Mouse (Mus musculus): ENCODE results near the gene Ackr1. TPM values are rescaled to one million over a fixed set of nuclear protein-coding genes. Genes with fewer than 3 reads are reported as not detected.
A peak's percentile ranks its signal among the peaks of the same experiment; 100 is the strongest.

Gene Ackr1
- polyA plus RNA-seq, 1 experiment from 2014 or later = 21.8 TPM

DNA sequence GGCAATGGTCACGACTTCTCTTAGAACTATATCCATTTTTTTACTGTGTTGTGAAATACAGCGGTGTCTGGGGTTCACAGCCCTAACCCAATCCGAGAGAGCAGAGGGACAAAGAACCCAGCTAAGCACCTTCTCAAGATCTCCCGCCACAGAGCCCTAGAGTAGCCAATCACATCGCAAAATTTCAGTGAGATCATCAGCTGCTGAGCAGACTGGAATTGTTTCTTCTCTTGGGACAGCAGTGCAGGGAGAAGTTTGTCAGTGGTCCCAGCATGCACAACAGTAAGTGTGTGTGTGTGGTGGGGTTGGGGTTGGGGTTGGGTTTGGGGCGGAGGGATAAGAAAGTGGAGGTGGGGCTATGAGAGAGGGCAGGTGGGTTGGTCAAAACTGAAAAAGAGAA, 16.4 kb upstream of the Ackr1 start:
- TF ChIP-seq CTCF (IDR thresholded peaks at IDR 0.05; ENCODE audit: low read depth) = no peak
- TF ChIP-seq EP300 (IDR thresholded peaks at IDR 0.05; ENCODE audit: low read depth) = no peak
- Histone ChIP-seq H3K9ac (replicated peaks) (0 out of 2 replicates have a peak overlapping the region, but pooled peaks have one; percentile 22), H3K4me1 (ENCODE audit: insufficient read depth) (peaks cover 10% of the 10 kb centered on the region), H3K27me3 (ENCODE audit: insufficient read depth, low read length) (no peaks in the 10 kb centered on the region), H3K27ac (ENCODE audit: low read depth) (no peak overlapping the region), H3K9me3 (ENCODE audit: low read length) (no peaks in the 10 kb centered on the region), H3K4me3 (ENCODE audit: low read depth, low read length) (peak overlapping the region; percentile 43), H3K4me2 (ENCODE audit: low read depth, low read length) (peak overlapping the region; percentile 70), H3K36me3 (replicated peaks; ENCODE audit: insufficient read depth, low read length) (no peaks in the 10 kb centered on the region)
- DNase-seq (peak; percentile 44), ATAC-seq (peak; percentile 81)
- WGBS (ENCODE audit: insufficient replicate concordance) = 7% methylated on average over 6 of the region's 6 CpGs

DNA sequence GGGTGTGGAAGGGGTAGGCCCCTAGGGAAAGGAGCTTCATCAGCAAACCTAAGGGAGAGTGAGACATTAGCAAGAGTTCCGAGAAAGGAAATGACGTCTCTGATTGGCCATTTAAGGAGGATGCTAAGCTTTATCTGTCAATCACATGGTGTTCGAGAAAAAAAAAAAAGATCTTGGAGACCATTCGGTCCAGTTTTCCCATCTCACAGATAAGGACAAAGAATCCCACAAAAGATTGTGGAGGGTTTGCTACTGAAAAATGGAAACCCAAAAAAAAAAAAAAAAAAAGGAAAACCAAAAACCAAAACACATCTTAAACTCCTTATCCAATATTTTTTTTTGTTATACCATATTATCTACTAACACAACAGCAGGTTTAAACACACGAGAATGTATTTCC, 15.6 kb upstream of the Ackr1 start:
- Histone ChIP-seq H3K27ac (ENCODE audit: low read depth) (no peak overlapping the region), H3K36me3 (replicated peaks; ENCODE audit: insufficient read depth, low read length) (no peaks in the 10 kb centered on the region), H3K27me3 (ENCODE audit: insufficient read depth, low read length) (no peaks in the 10 kb centered on the region), H3K4me2 (ENCODE audit: low read depth, low read length) (no peak overlapping the region), H3K4me1 (ENCODE audit: insufficient read depth) (peaks cover 10% of the 10 kb centered on the region), H3K4me3 (ENCODE audit: low read depth, low read length) (no peak overlapping the region), H3K9me3 (ENCODE audit: low read length) (no peaks in the 10 kb centered on the region), H3K9ac (replicated peaks) (no peak overlapping the region)
- ATAC-seq (no peak), DNase-seq (no peak)
- TF ChIP-seq CTCF (IDR thresholded peaks at IDR 0.05; ENCODE audit: low read depth) (no peak), EP300 (IDR thresholded peaks at IDR 0.05; ENCODE audit: low read depth) (no peak)
- WGBS (ENCODE audit: insufficient replicate concordance) = 61% methylated on average over 5 of the region's 5 CpGs

- no peak overlapping the region for H3K9ac ChIP-seq (replicated peaks)
- peaks cover 10% of the 10 kb centered on the region for H3K4me1 ChIP-seq (ENCODE audit: insufficient read depth)
- TF ChIP-seq EP300 (IDR thresholded peaks at IDR 0.05; ENCODE audit: low read depth) (no peak), CTCF (IDR thresholded peaks at IDR 0.05; ENCODE audit: low read depth) (no peak)
- WGBS (ENCODE audit: insufficient replicate concordance) = 25% methylated on average over 1 of the region's 1 CpGs
- H3K27ac ChIP-seq (ENCODE audit: low read depth) = no peak overlapping the region
- ATAC-seq = no peak
- DNase-seq = no peak
- H3K36me3 ChIP-seq (replicated peaks; ENCODE audit: insufficient read depth, low read length) = no peaks in the 10 kb centered on the region
- no peak overlapping the region for H3K4me3 ChIP-seq (ENCODE audit: low read depth, low read length)
- no peaks in the 10 kb centered on the region for H3K9me3 ChIP-seq (ENCODE audit: low read length)
- H3K27me3 ChIP-seq (ENCODE audit: insufficient read depth, low read length) = no peaks in the 10 kb centered on the region
- no peak overlapping the region for H3K4me2 ChIP-seq (ENCODE audit: low read depth, low read length)
Observed at GRCm38 (mm10) chr1:173348527-173348926, 15.0 kb upstream of the Ackr1 start.

GRCm38 (mm10) chr1:173345112-173345511, 11.6 kb upstream of the Ackr1 start:
- no peak overlapping the region for H3K9ac ChIP-seq (replicated peaks)
- no peaks in the 10 kb centered on the region for H3K36me3 ChIP-seq (replicated peaks; ENCODE audit: insufficient read depth, low read length)
- no peak overlapping the region for H3K4me3 ChIP-seq (ENCODE audit: low read depth, low read length)
- DNase-seq = no peak
- H3K27me3 ChIP-seq (ENCODE audit: insufficient read depth, low read length) = no peaks in the 10 kb centered on the region
- H3K4me1 ChIP-seq (ENCODE audit: insufficient read depth) = peaks cover 3% of the 10 kb centered on the region
- H3K4me2 ChIP-seq (ENCODE audit: low read depth, low read length) = no peak overlapping the region
- H3K9me3 ChIP-seq (ENCODE audit: low read length) = no peaks in the 10 kb centered on the region
- ATAC-seq = no peak
- H3K27ac ChIP-seq (ENCODE audit: low read depth) = no peak overlapping the region
- 77% methylated on average over 4 of the region's 4 CpGs for WGBS (ENCODE audit: insufficient replicate concordance)
- TF ChIP-seq CTCF (IDR thresholded peaks at IDR 0.05; ENCODE audit: low read depth) (no peak), EP300 (IDR thresholded peaks at IDR 0.05; ENCODE audit: low read depth) (no peak)

GRCm38 (mm10) chr1:173343934-173344333, 10.4 kb upstream of the Ackr1 start:
- H3K4me1 ChIP-seq (ENCODE audit: insufficient read depth) = no peaks in the 10 kb centered on the region
- ATAC-seq (no peak), DNase-seq (no peak)
- no peak overlapping the region for H3K4me3 ChIP-seq (ENCODE audit: low read depth, low read length)
- no peak for TF ChIP-seq EP300 (IDR thresholded peaks at IDR 0.05; ENCODE audit: low read depth)
- TF ChIP-seq CTCF (IDR thresholded peaks at IDR 0.05; ENCODE audit: low read depth) = no peak
- 75% methylated on average over 3 of the region's 3 CpGs for WGBS (ENCODE audit: insufficient replicate concordance)
- H3K27me3 ChIP-seq (ENCODE audit: insufficient read depth, low read length) = no peaks in the 10 kb centered on the region
- H3K36me3 ChIP-seq (replicated peaks; ENCODE audit: insufficient read depth, low read length) = no peaks in the 10 kb centered on the region
- H3K27ac ChIP-seq (ENCODE audit: low read depth) = no peak overlapping the region
- H3K4me2 ChIP-seq (ENCODE audit: low read depth, low read length) = no peak overlapping the region
- H3K9ac ChIP-seq (replicated peaks) = no peak overlapping the region
- H3K9me3 ChIP-seq (ENCODE audit: low read length) = no peaks in the 10 kb centered on the region

DNA sequence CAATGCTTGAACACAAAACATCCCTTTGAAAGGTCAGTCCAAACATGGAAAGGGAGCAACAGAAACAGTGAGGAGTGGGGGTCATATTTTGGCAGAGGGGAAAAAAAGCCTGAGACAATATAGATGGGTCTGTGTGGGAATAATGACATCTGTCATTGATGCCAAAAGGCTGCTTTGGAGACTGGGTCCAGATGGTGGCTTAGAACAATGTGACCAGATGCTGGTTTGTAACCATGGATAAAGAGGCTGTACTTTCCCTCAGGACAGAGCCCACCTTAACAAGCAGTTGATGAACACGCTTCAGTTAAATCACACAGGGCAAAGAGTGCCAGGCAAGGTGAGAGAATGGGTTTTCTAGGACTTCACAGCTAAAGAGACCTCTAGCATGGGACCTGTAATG, 8.9 kb upstream of the Ackr1 start:
- ATAC-seq (no peak), DNase-seq (no peak)
- H3K9me3 ChIP-seq (ENCODE audit: low read length) = no peaks in the 10 kb centered on the region
- no peak overlapping the region for H3K27ac ChIP-seq (ENCODE audit: low read depth)
- H3K27me3 ChIP-seq (ENCODE audit: insufficient read depth, low read length) = no peaks in the 10 kb centered on the region
- H3K4me3 ChIP-seq (ENCODE audit: low read depth, low read length) = no peak overlapping the region
- H3K36me3 ChIP-seq (replicated peaks; ENCODE audit: insufficient read depth, low read length) = no peaks in the 10 kb centered on the region
- no peak overlapping the region for H3K9ac ChIP-seq (replicated peaks)
- no peak overlapping the region for H3K4me2 ChIP-seq (ENCODE audit: low read depth, low read length)
- H3K4me1 ChIP-seq (ENCODE audit: insufficient read depth) = no peaks in the 10 kb centered on the region
- 97% methylated on average over 1 of the region's 1 CpGs for WGBS (ENCODE audit: insufficient replicate concordance)
- no peak for TF ChIP-seq CTCF (IDR thresholded peaks at IDR 0.05; ENCODE audit: low read depth)
- no peak for TF ChIP-seq EP300 (IDR thresholded peaks at IDR 0.05; ENCODE audit: low read depth)

DNA sequence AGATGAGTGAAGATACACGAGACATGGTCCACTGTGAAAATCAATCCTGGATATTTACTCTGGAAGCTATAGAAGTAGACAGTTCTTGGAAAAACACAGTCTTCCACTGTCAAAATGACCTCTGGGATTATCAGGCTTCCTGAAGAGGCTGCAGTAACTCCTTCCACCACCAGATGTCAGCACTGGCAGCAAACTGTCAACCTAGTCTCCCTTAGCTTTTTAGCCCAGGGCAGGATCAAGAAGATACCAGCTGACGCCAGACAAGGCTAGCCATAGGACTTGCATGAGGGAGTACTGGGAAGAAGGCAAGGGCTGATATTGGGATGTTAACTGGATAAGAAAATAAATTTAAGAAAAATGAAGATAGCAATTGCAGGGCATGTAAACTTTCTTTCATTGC, 6.0 kb upstream of the Ackr1 start:
- no peaks in the 10 kb centered on the region for H3K9me3 ChIP-seq (ENCODE audit: low read length)
- ATAC-seq (peak; percentile 62), DNase-seq (peak; percentile 78)
- H3K4me2 ChIP-seq (ENCODE audit: low read depth, low read length) = no peak overlapping the region
- H3K4me1 ChIP-seq (ENCODE audit: insufficient read depth) = peaks cover 8% of the 10 kb centered on the region; the same call in 1 of the 2 replicates
- TF ChIP-seq CTCF (IDR thresholded peaks at IDR 0.05; ENCODE audit: low read depth) (peak; percentile 96), EP300 (IDR thresholded peaks at IDR 0.05; ENCODE audit: low read depth) (no peak)
- H3K27ac ChIP-seq (ENCODE audit: low read depth) = no peak overlapping the region
- H3K9ac ChIP-seq (replicated peaks) = no peak overlapping the region
- H3K4me3 ChIP-seq (ENCODE audit: low read depth, low read length) = no peak overlapping the region
- no peaks in the 10 kb centered on the region for H3K27me3 ChIP-seq (ENCODE audit: insufficient read depth, low read length)
- H3K36me3 ChIP-seq (replicated peaks; ENCODE audit: insufficient read depth, low read length) = no peaks in the 10 kb centered on the region
- WGBS (ENCODE audit: insufficient replicate concordance) = 10% methylated on average over 2 of the region's 2 CpGs

Measured in liver, postnatal 0 days (tissue).